Mouse (Mus musculus) Patski (cell line): ENCODE data around the gene Dusp10. TPM values are rescaled to one million over a fixed set of nuclear protein-coding genes. Genes with fewer than 3 reads are reported as not detected.

Experiments
- ATAC-seq: fragments of 100-300 bp; one replicate; pipeline ENCODE4 v1.8.0; 2021
- CTCF ChIA-PET: fragments of 350-600 bp; sonication (Branson Sonifier 250); formaldehyde crosslinking; loops from one replicate; lab custom pipeline; 2022; ENCODE audit warnings: inconsistent platforms; lab: Charles Lee
- POLR2A ChIA-PET: fragments of 350-600 bp; sonication (Branson Sonifier 250); formaldehyde crosslinking; loops from one replicate; lab custom pipeline; 2022; ENCODE audit warnings: antibody characterized with exemption, inconsistent platforms; lab: Charles Lee
- DNase-seq: peaks from one replicate; pipeline ENCODE4 v3.0.0-alpha.2; 2011; ENCODE audit warnings: low read depth, low spot score
- H3K27me3 ChIP-seq: fragments of 371-371 bp; one replicate; pipeline ENCODE4 v1.5.1; 2021
- CTCF ChIP-seq: fragments of 100-300 bp; IDR thresholded peaks from one replicate; pipeline ENCODE4 v1.5.1; 2021
- in situ Hi-C: fragments of 300-500 bp; cut with MboI; formaldehyde crosslinking; loops from 3 replicates; pipeline ENCODE4 v1.11.1; 2018; ENCODE audit warnings: low pct_unique_long_range_greater_than_20kb, mixed read lengths
- polyA plus RNA-seq: library from polyadenylated mRNA; unstranded; gene quantifications from one replicate; pipeline ENCODE4 v1.2.3, GENCODE M21; 2021

The Dusp10 gene
- polyA plus RNA-seq, 1 experiment from 2014 or later = 31.3 TPM

- in situ Hi-C loops = no loop called here
- TF ChIP-seq CTCF = no peak
- POLR2A ChIA-PET = no interaction called here
- H3K27me3 ChIP-seq = no peaks in the 10 kb centered on the region
- CTCF ChIA-PET = no interaction called here
- ATAC-seq (no peak), DNase-seq (no peak)
Measured at GRCm38 (mm10) chr1:184006086-184006485, 7.0 kb upstream of the Dusp10 start.

GRCm38 (mm10) chr1:184011311-184011710, 1.8 kb upstream of the Dusp10 start:
- TF ChIP-seq CTCF = no peak
- DNase-seq = no peak
- POLR2A ChIA-PET = no interaction called here
- ATAC-seq = no peak
- no peaks in the 10 kb centered on the region for H3K27me3 ChIP-seq
- in situ Hi-C loops = no loop called here
- CTCF ChIA-PET = no interaction called here

- POLR2A ChIA-PET = no interaction called here
- DNase-seq = no peak
- no peak for ATAC-seq
- no peaks in the 10 kb centered on the region for H3K27me3 ChIP-seq
- no peak for TF ChIP-seq CTCF
- in situ Hi-C loops = no loop called here
- CTCF ChIA-PET = no interaction called here
Measured at GRCm38 (mm10) chr1:184014091-184014490, 989 bp downstream of the Dusp10 start.

GRCm38 (mm10) chr1:184015995-184016730, 3.1 kb downstream of the Dusp10 start:
- POLR2A ChIA-PET = no interaction called here
- no peaks in the 10 kb centered on the region for H3K27me3 ChIP-seq
- TF ChIP-seq CTCF = no peak
- in situ Hi-C loops = no loop called here
- ATAC-seq = no peak
- no peak for DNase-seq
- CTCF ChIA-PET = interaction anchor here (1.3 kb wide), 1 partner anchor 11 kb away, joined by 4 read pairs; no protein-coding TSS in a partner anchor

GRCm38 (mm10) chr1:184017606-184018005, 4.5 kb downstream of the Dusp10 start:
- H3K27me3 ChIP-seq = no peaks in the 10 kb centered on the region
- DNase-seq (no peak), ATAC-seq (no peak)
- ChIA-PET POLR2A (no interaction called here), CTCF (no interaction called here)
- TF ChIP-seq CTCF = no peak
- in situ Hi-C loops = no loop called here

- ATAC-seq (no peak), DNase-seq (no peak)
- H3K27me3 ChIP-seq = no peaks in the 10 kb centered on the region
- in situ Hi-C loops = no loop called here
- ChIA-PET CTCF (interaction anchor here (0.8 kb wide), 1 partner anchor 20 kb away, joined by 3 read pairs; no protein-coding TSS in a partner anchor), POLR2A (interaction anchor here (0.6 kb wide), 1 partner anchor 129 kb away, joined by 4 read pairs; no protein-coding TSS in a partner anchor)
- TF ChIP-seq CTCF = no peak
Measured at GRCm38 (mm10) chr1:184019042-184019721, 6.1 kb downstream of the Dusp10 start.

GRCm38 (mm10) chr1:184019722-184020107, 6.6 kb downstream of the Dusp10 start:
- in situ Hi-C loops = no loop called here
- CTCF ChIA-PET = no interaction called here
- H3K27me3 ChIP-seq = no peaks in the 10 kb centered on the region
- DNase-seq (no peak), ATAC-seq (no peak)
- POLR2A ChIA-PET = no interaction called here
- TF ChIP-seq CTCF = no peak

- in situ Hi-C loops = no loop called here
- ATAC-seq (no peak), DNase-seq (no peak)
- ChIA-PET CTCF (no interaction called here), POLR2A (interaction anchor here (0.8 kb wide), 1 partner anchor 117 kb away, joined by 3 read pairs; no protein-coding TSS in a partner anchor)
- TF ChIP-seq CTCF = no peak
- H3K27me3 ChIP-seq = no peaks in the 10 kb centered on the region
Measured at GRCm38 (mm10) chr1:184023971-184024370, 10.9 kb downstream of the Dusp10 start.

GRCm38 (mm10) chr1:184024631-184025030, 11.5 kb downstream of the Dusp10 start:
- no peak for TF ChIP-seq CTCF
- POLR2A ChIA-PET = interaction anchor here (0.8 kb wide), 1 partner anchor 116 kb away, joined by 3 read pairs; no protein-coding TSS in a partner anchor
- no peak for ATAC-seq
- H3K27me3 ChIP-seq = no peaks in the 10 kb centered on the region
- in situ Hi-C loops = no loop called here
- CTCF ChIA-PET = no interaction called here
- no peak for DNase-seq

- CTCF ChIA-PET = no interaction called here
- no peak for TF ChIP-seq CTCF
- POLR2A ChIA-PET = no interaction called here
- in situ Hi-C loops = no loop called here
- ATAC-seq (no peak), DNase-seq (no peak)
- no peaks in the 10 kb centered on the region for H3K27me3 ChIP-seq
Measured at GRCm38 (mm10) chr1:184025079-184025478, 12.0 kb downstream of the Dusp10 start.

GRCm38 (mm10) chr1:184027039-184027438, 13.9 kb downstream of the Dusp10 start:
- H3K27me3 ChIP-seq = no peaks in the 10 kb centered on the region
- no peak for TF ChIP-seq CTCF
- ATAC-seq (no peak), DNase-seq (no peak)
- ChIA-PET CTCF (no interaction called here), POLR2A (no interaction called here)
- in situ Hi-C loops = no loop called here
